8 mouse cellular contexts compared by ENCODE assay signal in the genomic region with DNA sequence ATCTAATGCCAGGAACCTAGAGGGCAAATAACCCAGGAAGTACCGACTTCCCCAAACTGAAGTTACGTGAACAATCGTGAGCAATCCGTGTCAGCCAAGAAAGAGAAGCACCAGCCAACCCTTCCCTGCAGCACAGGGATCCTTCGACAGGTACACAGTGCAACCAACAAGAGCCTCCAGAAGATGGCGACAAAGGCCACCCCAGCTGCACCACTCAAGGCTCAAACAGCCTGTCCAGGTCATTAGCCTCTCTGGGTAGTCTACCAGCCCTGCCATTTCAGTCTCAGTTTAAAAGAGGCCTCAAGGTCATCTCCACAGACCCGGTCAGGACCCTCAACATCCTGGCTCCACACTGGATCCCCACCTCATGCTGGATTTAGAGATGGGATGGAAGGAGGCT. TPM values are rescaled to one million over a fixed set of nuclear protein-coding genes. Genes with fewer than 3 reads are reported as not detected.
DNase-seq lines count a peak whose midpoint lies in the region; ATAC-seq and TF ChIP-seq lines count a peak whose summit lies in the region.

No protein-coding gene starts in this region.

- peak; percentile 85 for TF ChIP-seq CTCF in cortical plate, adult 2 months (IDR thresholded peaks at IDR 0.05; ENCODE audit: extremely low read depth, insufficient read depth, low read length)
- TF ChIP-seq CTCF in intestine, postnatal 0 days (IDR thresholded peaks at IDR 0.05; ENCODE audit: low read depth): peak; percentile 97

- WGBS in intestine, postnatal 0 days: 25% methylated on average over 7 of the region's 7 CpGs
- 39% methylated on average over 7 of the region's 7 CpGs for WGBS in liver, embryonic 11.5 days

- H3K4me1 ChIP-seq in cortical plate, adult 2 months (ENCODE audit: control insufficient read depth, insufficient read depth, low read length): peaks cover 1% of the 10 kb centered on the region; the same call in 1 of the 2 replicates
- H3K4me1 ChIP-seq in intestine, postnatal 0 days (replicated peaks; ENCODE audit: control insufficient read depth, insufficient read depth, low read length): no peaks in the 10 kb centered on the region
- peaks cover 5% of the 10 kb centered on the region; the same call in 1 of the 2 replicates for H3K4me1 ChIP-seq in liver, embryonic 11.5 days (replicated peaks; ENCODE audit: control insufficient read depth, insufficient read depth, low read length)

- H3K27ac ChIP-seq in cortical plate, adult 2 months (ENCODE audit: insufficient read depth, low read length): no peak overlapping the region
- H3K27ac ChIP-seq in intestine, postnatal 0 days (ENCODE audit: low read depth, low read length): no peak overlapping the region
- H3K27ac ChIP-seq in liver, embryonic 11.5 days (ENCODE audit: low read depth, low read length): no peak overlapping the region

- no peak for TF ChIP-seq POLR2A in cortical plate, adult 2 months (IDR thresholded peaks at IDR 0.05; ENCODE audit: extremely low read depth, insufficient read depth, low read length)

- no peaks in the 10 kb centered on the region for H3K9me3 ChIP-seq in intestine, postnatal 0 days (ENCODE audit: control insufficient read depth)
- no peaks in the 10 kb centered on the region for H3K9me3 ChIP-seq in liver, embryonic 11.5 days (ENCODE audit: control insufficient read depth, low read length)

- no peak overlapping the region for H3K4me2 ChIP-seq in intestine, postnatal 0 days (replicated peaks; ENCODE audit: low read depth)
- no peak overlapping the region for H3K4me2 ChIP-seq in liver, embryonic 11.5 days

- no peak overlapping the region for H3K9ac ChIP-seq in intestine, postnatal 0 days (ENCODE audit: low read depth, low read length)
- H3K9ac ChIP-seq in liver, embryonic 11.5 days (ENCODE audit: low read depth, low read length): no peak overlapping the region

- peaks cover 26% of the 10 kb centered on the region; the same call in 1 of the 2 replicates for H3K36me3 ChIP-seq in intestine, postnatal 0 days (ENCODE audit: control insufficient read depth, insufficient read depth)
- H3K36me3 ChIP-seq in liver, embryonic 11.5 days (ENCODE audit: control insufficient read depth, insufficient read depth, low read length): no peaks in the 10 kb centered on the region; the same call in 1 of the 2 replicates

- DNase-seq in 416B (ENCODE audit: low read depth) (peak; percentile 65), ZHBTc4 (ENCODE audit: low read depth, low spot score) (peak; percentile 83)
- peak; percentile 69 to 77 for DNase-seq in heart, adult 18-20 months
- DNase-seq in liver, embryonic 11.5 days (ENCODE audit: low spot score): peak; percentile 50
- DNase-seq in neural tube, embryonic 10.5 days (ENCODE audit: extremely low spot score, low spot score): peak; percentile 60
- peak; percentile 64 for DNase-seq in thymus, postnatal 0 days (ENCODE audit: low spot score)

- no peaks in the 10 kb centered on the region for H3K27me3 ChIP-seq in intestine, postnatal 0 days (replicated peaks; ENCODE audit: control insufficient read depth, insufficient read depth, low read length)
- H3K27me3 ChIP-seq in liver, embryonic 11.5 days (replicated peaks; ENCODE audit: control insufficient read depth, insufficient read depth, low read length): no peaks in the 10 kb centered on the region

- ATAC-seq in intestine, postnatal 0 days: peak; percentile 70
- 0 out of 2 replicates have a peak, but pooled peaks have one; percentile 46 for ATAC-seq in liver, embryonic 11.5 days (replicated peaks; ENCODE audit: low FRiP score)

- no peak overlapping the region for H3K4me3 ChIP-seq in cortical plate, adult 2 months (ENCODE audit: insufficient read depth, low read length)
- no peak overlapping the region for H3K4me3 ChIP-seq in intestine, postnatal 0 days (ENCODE audit: low read depth, low read length)
- no peak overlapping the region for H3K4me3 ChIP-seq in liver, embryonic 11.5 days (ENCODE audit: low read depth, low read length)

RNA-seq across cellular contexts. Expression of a gene that starts 34.6 kb away (rescaled TPM):
- 125 and 126 TPM in 2 replicates for polyA plus RNA-seq in cortical plate, adult 2 months (2012; rRNA removed)
- total RNA-seq in heart, adult 18-20 months (2021): 100 to 1,000 TPM in 1 of 2 experiments, 10 to 100 TPM in 1; 92.9 to 112 TPM
- 47.1 and 48.1 TPM in 2 replicates for polyA plus RNA-seq in intestine, postnatal 0 days (2015; fragmentation: Nextera tagmentation; extraction: Ambion mirVana)
- polyA plus RNA-seq in liver, embryonic 11.5 days (2014; fragmentation: Nextera tagmentation; extraction: Ambion mirVana): 75.7 and 77.8 TPM in 2 replicates
- polyA plus RNA-seq in thymus, postnatal 0 days (2015; fragmentation: Nextera tagmentation; extraction: Ambion mirVana): 64.7 and 64.9 TPM in 2 replicates
